ENCODE assay signal across 7 mouse cellular contexts in the genomic region with DNA sequence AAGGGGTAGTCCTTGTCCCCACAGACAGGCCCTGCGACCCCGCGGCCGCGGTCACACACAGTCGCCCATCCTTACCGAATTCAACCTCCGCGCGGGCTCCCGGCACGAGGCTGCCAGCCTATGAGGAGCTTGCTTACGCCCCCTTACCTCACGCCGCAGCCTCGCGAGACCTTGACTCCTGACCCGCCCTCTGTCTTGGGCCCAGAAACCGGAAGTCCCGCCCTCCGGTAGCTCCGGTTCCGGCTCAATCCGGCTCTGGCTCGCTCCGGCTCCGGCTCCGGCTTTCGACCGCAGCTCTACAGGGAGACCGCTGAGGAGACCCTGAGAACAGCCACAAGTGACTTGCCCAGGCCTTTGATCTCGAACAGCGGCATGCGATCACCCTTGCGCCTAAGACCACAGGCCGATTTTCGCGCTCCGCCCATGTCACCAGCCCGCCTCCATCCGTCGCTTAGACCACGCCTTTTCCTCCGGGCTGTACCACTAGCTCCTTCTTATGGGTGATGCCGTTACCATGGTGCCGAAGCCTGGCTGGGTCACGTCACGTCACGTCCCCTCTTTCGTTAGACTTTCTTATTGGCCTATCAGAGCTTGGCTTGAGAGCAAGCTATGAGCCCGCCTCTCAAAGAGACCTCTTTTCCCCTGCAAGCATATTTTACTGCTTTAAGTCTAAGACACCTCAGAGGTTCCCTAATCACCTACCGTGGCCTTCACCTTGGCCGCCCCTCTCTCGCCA. TPM values are rescaled to one million over a fixed set of nuclear protein-coding genes. Genes with fewer than 3 reads are reported as not detected.
DNase-seq lines count a peak whose midpoint lies in the region; ATAC-seq lines count a peak whose summit lies in the region.

TSS of gene Siah1b (minus strand) at position 454 of the 736 bp plus-strand sequence.

- peak; percentile 98 for ATAC-seq in embryonic facial prominence, embryonic 11.5 days (replicated peaks; ENCODE audit: insufficient number of reproducible peaks, low FRiP score, low TSS enrichment, low read depth)
- ATAC-seq in granulocyte monocyte progenitor cell, adult 5-6 weeks (replicated peaks; ENCODE audit: poor library complexity, severe bottlenecking): peak; percentile 97
- ATAC-seq in midbrain, embryonic 13.5 days: peak; percentile 99

- H3K27me3 ChIP-seq in embryonic facial prominence, embryonic 11.5 days (ENCODE audit: control insufficient read depth, insufficient read depth, low read length): 0 out of 2 replicates have a peak, but pooled peaks cover 2% of the 10 kb centered on the region
- H3K27me3 ChIP-seq in limb, embryonic 10.5 days (ENCODE audit: low read depth, poor library complexity, severe bottlenecking): peaks cover 83% of the 10 kb centered on the region
- no peaks in the 10 kb centered on the region; the same call in 1 of the 2 replicates for H3K27me3 ChIP-seq in midbrain, embryonic 13.5 days

- H3K4me1 ChIP-seq in embryonic facial prominence, embryonic 11.5 days (ENCODE audit: control insufficient read depth, insufficient read depth, low read length): no peaks in the 10 kb centered on the region
- no peaks in the 10 kb centered on the region for H3K4me1 ChIP-seq in limb, embryonic 10.5 days
- peaks cover 8% of the 10 kb centered on the region for H3K4me1 ChIP-seq in midbrain, embryonic 13.5 days (replicated peaks)

- no peaks in the 10 kb centered on the region for H3K9me3 ChIP-seq in embryonic facial prominence, embryonic 11.5 days (replicated peaks; ENCODE audit: control insufficient read depth, low read length)
- no peaks in the 10 kb centered on the region for H3K9me3 ChIP-seq in limb, embryonic 10.5 days (replicated peaks)
- no peaks in the 10 kb centered on the region for H3K9me3 ChIP-seq in midbrain, embryonic 13.5 days

- no peaks in the 10 kb centered on the region for H3K36me3 ChIP-seq in embryonic facial prominence, embryonic 11.5 days (replicated peaks; ENCODE audit: control insufficient read depth, insufficient read depth, low read depth, low read length)
- peaks cover 31% of the 10 kb centered on the region for H3K36me3 ChIP-seq in limb, embryonic 10.5 days
- peaks cover 8% of the 10 kb centered on the region; the same call in 1 of the 2 replicates for H3K36me3 ChIP-seq in midbrain, embryonic 13.5 days

- H3K9ac ChIP-seq in embryonic facial prominence, embryonic 11.5 days (replicated peaks; ENCODE audit: low read length): peak within 1 kb of the TSS; percentile 64
- peak within 1 kb of the TSS; percentile 63 for H3K9ac ChIP-seq in midbrain, embryonic 13.5 days (replicated peaks)

- peak; percentile 93 for DNase-seq in adrenal gland, postnatal 14 days
- DNase-seq in embryonic facial prominence, embryonic 11.5 days (ENCODE audit: low spot score): peak; percentile 92
- peak; percentile 95 for DNase-seq in kidney, adult 11 months
- DNase-seq in limb, embryonic 10.5 days (ENCODE audit: low spot score): peak; percentile 87
- peak; percentile 89 for DNase-seq in spleen, adult 12 weeks (ENCODE audit: low spot score)

- peak within 1 kb of the TSS; percentile 51 for H3K4me2 ChIP-seq in embryonic facial prominence, embryonic 11.5 days (ENCODE audit: low read depth, low read length)
- peak within 1 kb of the TSS; percentile 68 for H3K4me2 ChIP-seq in midbrain, embryonic 13.5 days (replicated peaks)

- no peak within 1 kb of the TSS for H3K27ac ChIP-seq in embryonic facial prominence, embryonic 11.5 days (replicated peaks; ENCODE audit: low read depth, low read length)
- H3K27ac ChIP-seq in limb, embryonic 10.5 days: peak within 1 kb of the TSS; percentile 95
- peak within 1 kb of the TSS; percentile 83 for H3K27ac ChIP-seq in midbrain, embryonic 13.5 days

- 20% methylated on average over 53 of the region's 54 CpGs for WGBS in embryonic facial prominence, embryonic 11.5 days
- WGBS in limb, embryonic 10.5 days: 14% methylated on average over 54 of the region's 54 CpGs
- whole genome bisulfite sequencing in midbrain, embryonic 13.5 days: 24% methylated on average over 54 of the region's 54 CpGs

- H3K4me3 ChIP-seq in embryonic facial prominence, embryonic 11.5 days (ENCODE audit: low read depth, low read length): peak within 1 kb of the TSS; percentile 55
- peak within 1 kb of the TSS; percentile 66 for H3K4me3 ChIP-seq in limb, embryonic 10.5 days
- H3K4me3 ChIP-seq in midbrain, embryonic 13.5 days (replicated peaks): peak within 1 kb of the TSS; percentile 56

RNA-seq across cellular contexts. Expression of gene Siah1b, which starts in this region (rescaled TPM):
- 6.1 and 6.2 TPM in 2 replicates for total RNA-seq in adrenal gland, postnatal 14 days (2021)
- 42.8 and 44.9 TPM in 2 replicates for polyA plus RNA-seq in embryonic facial prominence, embryonic 11.5 days (2014; fragmentation: Nextera tagmentation; extraction: Ambion mirVana)
- 8.6 and 16.6 TPM in 2 replicates for total RNA-seq in granulocyte monocyte progenitor cell, adult 5-6 weeks (2014; fragmentation: Nextera tagmentation)
- total RNA-seq in granulocyte monocyte progenitor cell, adult 5-6 weeks (2017): 13.1 and 17.0 TPM in 2 replicates
- 49.5 and 55.1 TPM in 2 replicates for polyA plus RNA-seq in limb, embryonic 10.5 days (2016; fragmentation: Nextera tagmentation; extraction: Ambion mirVana)
- 27.1 and 30.4 TPM in 2 replicates for polyA plus RNA-seq in midbrain, embryonic 13.5 days (2015; fragmentation: Nextera tagmentation; extraction: Ambion mirVana)
